In the genomic region with DNA sequence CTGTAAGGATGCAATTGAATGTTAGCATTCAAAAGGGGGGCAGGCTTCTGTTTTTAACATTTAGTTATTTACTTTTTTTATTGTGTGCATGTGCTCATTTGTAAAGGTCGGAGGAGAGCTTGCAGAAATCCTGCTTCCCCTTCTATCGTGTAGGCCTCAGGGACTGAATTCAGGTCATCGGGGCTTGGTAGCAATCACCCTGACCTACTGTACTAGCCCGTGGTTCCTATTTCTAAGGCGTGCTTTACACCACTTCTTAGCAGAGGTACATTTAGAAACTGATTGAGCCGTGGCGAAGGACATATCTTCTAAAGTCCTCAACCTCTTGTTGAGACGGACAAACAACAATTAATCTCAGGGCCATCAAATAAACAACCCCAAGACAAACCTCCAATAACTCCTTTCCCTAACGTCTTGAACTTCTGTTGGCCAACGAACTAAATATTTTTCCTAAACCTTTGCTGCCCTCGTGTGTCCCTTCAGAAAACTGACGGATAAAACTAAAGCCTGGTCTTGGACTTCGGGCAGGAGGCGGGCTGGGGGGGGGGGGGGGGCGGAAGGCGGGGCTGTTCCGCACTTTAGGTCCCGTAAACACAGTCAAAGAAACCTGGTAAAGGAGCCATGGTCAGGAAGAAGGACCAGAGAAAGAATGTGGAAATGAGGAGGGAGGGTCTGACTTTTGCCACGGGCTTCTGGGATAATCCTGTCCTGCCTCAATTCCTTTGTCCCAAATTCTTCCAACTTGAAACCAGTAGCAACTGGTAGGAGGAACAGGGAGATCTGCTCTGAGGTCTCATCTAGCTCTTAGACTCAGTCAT, we compare ENCODE assay signal across 8 mouse cellular contexts. TPM values are rescaled to one million over a fixed set of nuclear protein-coding genes. Genes with fewer than 3 reads are reported as not detected.
A peak's percentile ranks its signal among the peaks of the same experiment; 100 is the strongest.
DNase-seq lines count a peak whose midpoint lies in the region; ATAC-seq and TF ChIP-seq lines count a peak whose summit lies in the region.

No protein-coding gene starts in this region.

- H3K9me3 ChIP-seq in embryonic facial prominence, embryonic 12.5 days = no peaks in the 10 kb centered on the region
- H3K9me3 ChIP-seq in hindbrain, postnatal 0 days (ENCODE audit: low read length) = no peaks in the 10 kb centered on the region
- H3K9me3 ChIP-seq in midbrain, embryonic 16.5 days (replicated peaks; ENCODE audit: control insufficient read depth, low read length, poor library complexity, severe bottlenecking) = 0 out of 2 replicates have a peak, but pooled peaks cover 5% of the 10 kb centered on the region

- no peak overlapping the region for H3K9ac ChIP-seq in embryonic facial prominence, embryonic 12.5 days
- H3K9ac ChIP-seq in hindbrain, postnatal 0 days (replicated peaks; ENCODE audit: low read length) = no peak overlapping the region
- no peak overlapping the region for H3K9ac ChIP-seq in midbrain, embryonic 16.5 days (ENCODE audit: low read depth, low read length)

- no peak for TF ChIP-seq POLR2A in lung, adult 2 months (IDR thresholded peaks at IDR 0.05; ENCODE audit: borderline replicate concordance, extremely low read depth, low read depth, low read length)

- H3K4me3 ChIP-seq in lung, adult 2 months (replicated peaks; ENCODE audit: extremely low read depth, low read depth, low read length) = no peak overlapping the region
- peak overlapping the region; percentile 20 for H3K4me3 ChIP-seq in embryonic facial prominence, embryonic 12.5 days
- H3K4me3 ChIP-seq in hindbrain, postnatal 0 days (ENCODE audit: low read length) = no peak overlapping the region
- H3K4me3 ChIP-seq in midbrain, embryonic 16.5 days (ENCODE audit: low read depth, low read length) = no peak overlapping the region

- H3K27me3 ChIP-seq in embryonic facial prominence, embryonic 12.5 days = peaks cover 24% of the 10 kb centered on the region
- peaks cover 28% of the 10 kb centered on the region for H3K27me3 ChIP-seq in hindbrain, postnatal 0 days (ENCODE audit: insufficient read depth, low read length)
- H3K27me3 ChIP-seq in midbrain, embryonic 16.5 days (ENCODE audit: control insufficient read depth, insufficient read depth, low read depth, low read length) = peaks cover 39% of the 10 kb centered on the region

- H3K36me3 ChIP-seq in embryonic facial prominence, embryonic 12.5 days = no peaks in the 10 kb centered on the region
- no peaks in the 10 kb centered on the region for H3K36me3 ChIP-seq in hindbrain, postnatal 0 days (ENCODE audit: insufficient read depth, low read length)
- no peaks in the 10 kb centered on the region for H3K36me3 ChIP-seq in midbrain, embryonic 16.5 days (ENCODE audit: control insufficient read depth, insufficient read depth, low read length)

- 0 out of 2 replicates have a peak, but pooled peaks have one; percentile 11 for TF ChIP-seq CTCF in lung, adult 2 months (IDR thresholded peaks at IDR 0.05; ENCODE audit: insufficient read depth, low read length)
- TF ChIP-seq CTCF in hindbrain, postnatal 0 days (IDR thresholded peaks at IDR 0.05; ENCODE audit: low read depth) = peak; percentile 63

- no peak for ATAC-seq in embryonic facial prominence, embryonic 12.5 days (ENCODE audit: insufficient number of reproducible peaks, insufficient read depth, low FRiP score, low TSS enrichment)
- 0 out of 2 replicates have a peak, but pooled peaks have one; percentile 63 for ATAC-seq in hindbrain, postnatal 0 days
- ATAC-seq in midbrain, embryonic 16.5 days = no peak

- no peak overlapping the region for H3K27ac ChIP-seq in embryonic facial prominence, embryonic 12.5 days
- no peak overlapping the region for H3K27ac ChIP-seq in hindbrain, postnatal 0 days
- H3K27ac ChIP-seq in midbrain, embryonic 16.5 days (ENCODE audit: low read length) = no peak overlapping the region

- H3K4me1 ChIP-seq in lung, adult 2 months (ENCODE audit: control insufficient read depth, insufficient read depth, low read length) = no peaks in the 10 kb centered on the region
- peaks cover 5% of the 10 kb centered on the region; the same call in 1 of the 2 replicates for H3K4me1 ChIP-seq in embryonic facial prominence, embryonic 12.5 days
- H3K4me1 ChIP-seq in hindbrain, postnatal 0 days (ENCODE audit: insufficient read depth, low read length) = no peaks in the 10 kb centered on the region
- H3K4me1 ChIP-seq in midbrain, embryonic 16.5 days (ENCODE audit: control insufficient read depth, insufficient read depth, low read length) = no peaks in the 10 kb centered on the region

- no peak for DNase-seq in lung, adult 2 months
- DNase-seq in lung, postnatal 14 days = no peak
- peak; percentile 74 for DNase-seq in hindbrain, postnatal 0 days (ENCODE audit: low spot score)
- no peak for DNase-seq in spleen, adult 12 weeks (ENCODE audit: low spot score)
- DNase-seq in c-Kit-positive CD71-positive TER-119-positive erythroid progenitor cells, embryonic 14.5 days (ENCODE audit: low spot score) = no peak
- no peak for DNase-seq in cerebellum, adult 8-10 months

- 13% methylated on average over 18 of the region's 19 CpGs for WGBS in lung, adult 2 months
- WGBS in embryonic facial prominence, embryonic 12.5 days = 12% methylated on average over 19 of the region's 19 CpGs
- WGBS in hindbrain, postnatal 0 days = 16% methylated on average over 19 of the region's 19 CpGs
- WGBS in midbrain, embryonic 16.5 days = 17% methylated on average over 17 of the region's 19 CpGs

- peak overlapping the region; percentile 38 for H3K4me2 ChIP-seq in embryonic facial prominence, embryonic 12.5 days (replicated peaks)
- H3K4me2 ChIP-seq in hindbrain, postnatal 0 days (ENCODE audit: low read depth, low read length) = peak overlapping the region; percentile 41
- peak overlapping the region; percentile 29 for H3K4me2 ChIP-seq in midbrain, embryonic 16.5 days (ENCODE audit: low read length)

RNA-seq across cellular contexts. Expression of gene Tfap2a, which starts 10.8 kb away (rescaled TPM):
- 0.48 and 4.0 TPM in 2 replicates for polyA plus RNA-seq in lung, adult 2 months (2012; rRNA removed)
- polyA plus RNA-seq in embryonic facial prominence, embryonic 12.5 days (2016; fragmentation: Nextera tagmentation; extraction: Ambion mirVana) = 8.5 and 9.5 TPM in 2 replicates
- 2.1 and 4.7 TPM in 2 replicates for total RNA-seq in hindbrain, postnatal 0 days (2014; rRNA removed)
- 6.9 and 7.2 TPM in 2 replicates for polyA plus RNA-seq in hindbrain, postnatal 0 days (2015; fragmentation: Nextera tagmentation; extraction: Ambion mirVana)
- 2.3 and 2.8 TPM in 2 replicates for polyA plus RNA-seq in midbrain, embryonic 16.5 days (2015; fragmentation: Nextera tagmentation; extraction: Ambion mirVana)
